Mouse (Mus musculus) hindbrain, embryonic 14.5 days (tissue): ENCODE data around the gene Mcoln2. TPM values are rescaled to one million over a fixed set of nuclear protein-coding genes. Genes with fewer than 3 reads are reported as not detected.
A peak's percentile ranks its signal among the peaks of the same experiment; 100 is the strongest.
"Not testable (repeated sequence)": the region's sequence is repeated elsewhere in the genome, so short reads cannot be mapped to it uniquely, and the experiment has no call there.

Experiments
- ATAC-seq: fragments of 200-750 bp; cut with Nextera tagmentation; 2 replicates; pipeline ENCODE4 v1.8.0; 2017; ENCODE audit warnings: moderate number of reproducible peaks, mild to moderate bottlenecking, moderate TSS enrichment, moderate library complexity; ENCODE audit not compliant: low FRiP score
- DNase-seq: peaks from one replicate; pipeline ENCODE4 v3.0.0-alpha.2; 2015; ENCODE audit warnings: low spot score
- H3K27ac ChIP-seq: fragments of 300-500 bp; sonication (generic); 2 replicates; pipeline ENCODE4 v1.5.1; 2014; ENCODE audit warnings: mild to moderate bottlenecking, moderate library complexity
- H3K27me3 ChIP-seq: fragments of 300-500 bp; sonication (generic); 2 replicates; pipeline ENCODE4 v1.6.1; 2014; ENCODE audit warnings: mild to moderate bottlenecking, low read length, mixed read lengths; ENCODE audit not compliant: control insufficient read depth, insufficient read depth
- H3K36me3 ChIP-seq: fragments of 300-500 bp; sonication (generic); replicated peaks from 2 replicates; pipeline ENCODE4 v1.6.1; 2014; ENCODE audit not compliant: control insufficient read depth, insufficient read depth
- H3K4me1 ChIP-seq: fragments of 300-500 bp; sonication (generic); replicated peaks from 2 replicates; pipeline ENCODE4 v1.6.1; 2014; ENCODE audit warnings: antibody characterized with exemption, low read length, mixed read lengths; ENCODE audit not compliant: control insufficient read depth, insufficient read depth
- H3K4me2 ChIP-seq: fragments of 300-500 bp; sonication (generic); replicated peaks from 2 replicates; pipeline ENCODE4 v1.6.1; 2014; ENCODE audit warnings: mild to moderate bottlenecking, moderate library complexity
- H3K4me3 ChIP-seq: fragments of 300-500 bp; sonication (generic); replicated peaks from 2 replicates; pipeline ENCODE4 v1.5.1; 2014; ENCODE audit warnings: mild to moderate bottlenecking, low read length
- H3K9ac ChIP-seq: fragments of 300-500 bp; sonication (generic); 2 replicates; pipeline ENCODE4 v1.6.1; 2014
- H3K9me3 ChIP-seq: fragments of 300-500 bp; sonication (generic); 2 replicates; pipeline ENCODE4 v1.6.1; 2016; ENCODE audit warnings: low read length; ENCODE audit not compliant: control insufficient read depth
- WGBS: fragments of 180-500 bp; shearing (Covaris S2); extraction: QIAGEN DNeasy Blood & Tissue Kit; methylation state at CpG from one replicate; pipeline ENCODE4 v1.1.7; 2014; 5-methylcytosine and 5-hydroxymethylcytosine counted together
- polyA plus RNA-seq: library from polyadenylated mRNA; unstranded; fragments of >200 nt; fragmentation: Nextera tagmentation; extraction: Ambion mirVana; gene quantifications from 2 replicates; pipeline ENCODE4 v1.2.1, GENCODE M21; 2014

Gene Mcoln2
- polyA plus RNA-seq, 1 experiment from 2014 or later, result 0.11 TPM

GRCm38 (mm10) chr3:146207440-146207839 lies 57.8 kb downstream of the Mcoln2 start:
- Histone ChIP-seq H3K9me3 (no peaks in the 10 kb centered on the region), H3K9ac (no peak overlapping the region), H3K27me3 (no peaks in the 10 kb centered on the region), H3K27ac (no peak overlapping the region), H3K4me3 (no peak overlapping the region), H3K4me1 (no peaks in the 10 kb centered on the region), H3K36me3 (no peaks in the 10 kb centered on the region), H3K4me2 (no peak overlapping the region)
- WGBS, result 65% methylated on average over 2 of the region's 2 CpGs
- ATAC-seq (no peak), DNase-seq (no peak)

- DNase-seq, H3K9me3 ChIP-seq, H3K4me3 ChIP-seq, H3K27ac ChIP-seq, H3K9ac ChIP-seq, ATAC-seq, H3K4me2 ChIP-seq, H3K27me3 ChIP-seq, H3K36me3 ChIP-seq, H3K4me1 ChIP-seq: not testable (repeated sequence)
- WGBS, result 95% methylated on average over 8 of the region's 8 CpGs
Measured at GRCm38 (mm10) chr3:146209759-146210158, 60.1 kb downstream of the Mcoln2 start.

GRCm38 (mm10) chr3:146211141-146211747 lies 61.6 kb downstream of the Mcoln2 start:
- Histone ChIP-seq H3K9ac (no peak overlapping the region), H3K4me2 (no peak overlapping the region), H3K9me3 (no peaks in the 10 kb centered on the region), H3K27me3 (no peaks in the 10 kb centered on the region), H3K27ac (no peak overlapping the region), H3K36me3 (no peaks in the 10 kb centered on the region), H3K4me3 (no peak overlapping the region), H3K4me1 (no peaks in the 10 kb centered on the region)
- WGBS, result 90% methylated on average over 4 of the region's 4 CpGs
- DNase-seq (no peak), ATAC-seq (no peak)

GRCm38 (mm10) chr3:146211964-146212363 lies 62.3 kb downstream of the Mcoln2 start:
- no peaks in the 10 kb centered on the region for H3K9me3 ChIP-seq
- H3K27me3 ChIP-seq, result no peaks in the 10 kb centered on the region
- no peak overlapping the region for H3K4me3 ChIP-seq
- no peak for ATAC-seq
- H3K9ac ChIP-seq, result no peak overlapping the region
- 93% methylated on average over 2 of the region's 2 CpGs for WGBS
- no peak overlapping the region for H3K27ac ChIP-seq
- H3K36me3 ChIP-seq, result no peaks in the 10 kb centered on the region
- no peak overlapping the region for H3K4me2 ChIP-seq
- no peaks in the 10 kb centered on the region for H3K4me1 ChIP-seq
- no peak for DNase-seq

GRCm38 (mm10) chr3:146213336-146213735 lies 63.7 kb downstream of the Mcoln2 start:
- Histone ChIP-seq H3K9me3 (no peaks in the 10 kb centered on the region), H3K4me3 (no peak overlapping the region), H3K27me3 (no peaks in the 10 kb centered on the region), H3K27ac (no peak overlapping the region), H3K4me2 (no peak overlapping the region), H3K9ac (no peak overlapping the region), H3K36me3 (no peaks in the 10 kb centered on the region), H3K4me1 (no peaks in the 10 kb centered on the region)
- ATAC-seq, result no peak
- DNase-seq, result no peak
- 57% methylated on average over 5 of the region's 5 CpGs for WGBS

GRCm38 (mm10) chr3:146216561-146216960 lies 66.9 kb downstream of the Mcoln2 start:
- no peaks in the 10 kb centered on the region for H3K36me3 ChIP-seq
- ATAC-seq, result no peak

GRCm38 (mm10) chr3:146220776-146221486 lies 71.3 kb downstream of the Mcoln2 start, which contains the start of gene Lpar3:
Gene Lpar3 (plus strand): TSS chr3:146220963.
- no peaks in the 10 kb centered on the region for H3K9me3 ChIP-seq
- DNase-seq (peak; percentile 53), ATAC-seq (peak; percentile 77)
- H3K4me2 ChIP-seq, result peak within 1 kb of the TSS; percentile 64
- peaks cover 49% of the 10 kb centered on the region for H3K27me3 ChIP-seq
- no peak within 1 kb of the TSS for H3K27ac ChIP-seq
- H3K9ac ChIP-seq, result peak within 1 kb of the TSS; percentile 38
- no peaks in the 10 kb centered on the region for H3K36me3 ChIP-seq
- peaks cover 10% of the 10 kb centered on the region; the same call in 1 of the 2 replicates for H3K4me1 ChIP-seq
- peak within 1 kb of the TSS; percentile 37 for H3K4me3 ChIP-seq
- WGBS, result under 1% methylated on average over 67 of the region's 73 CpGs

More at GRCm38 (mm10) chr3:146216561-146216960, 66.9 kb downstream of the Mcoln2 start:
- Histone ChIP-seq H3K27ac (no peak overlapping the region), H3K4me3 (no peak overlapping the region), H3K27me3 (peaks cover 27% of the 10 kb centered on the region), H3K4me1 (peaks cover 10% of the 10 kb centered on the region; the same call in 1 of the 2 replicates), H3K9me3 (no peaks in the 10 kb centered on the region), H3K4me2 (no peak overlapping the region), H3K9ac (no peak overlapping the region)
- WGBS, result 91% methylated on average over 3 of the region's 3 CpGs
- DNase-seq, result no peak

- Histone ChIP-seq H3K4me2 (no peak overlapping the region), H3K9me3 (no peaks in the 10 kb centered on the region), H3K27ac (no peak overlapping the region), H3K36me3 (no peaks in the 10 kb centered on the region), H3K4me1 (peaks cover 10% of the 10 kb centered on the region; the same call in 1 of the 2 replicates), H3K4me3 (no peak overlapping the region), H3K9ac (no peak overlapping the region), H3K27me3 (peaks cover 43% of the 10 kb centered on the region)
- 85% methylated on average over 4 of the region's 4 CpGs for WGBS
- DNase-seq, result no peak
- no peak for ATAC-seq
Measured at GRCm38 (mm10) chr3:146224271-146224670, 74.6 kb downstream of the Mcoln2 start.

GRCm38 (mm10) chr3:146225061-146225761 lies 75.6 kb downstream of the Mcoln2 start:
- WGBS, result 82% methylated on average over 7 of the region's 7 CpGs
- no peak overlapping the region for H3K4me3 ChIP-seq
- DNase-seq, result no peak
- H3K27ac ChIP-seq, result no peak overlapping the region
- no peak for ATAC-seq
- peaks cover 35% of the 10 kb centered on the region for H3K27me3 ChIP-seq
- H3K9ac ChIP-seq, result no peak overlapping the region
- H3K4me1 ChIP-seq, result peaks cover 10% of the 10 kb centered on the region; the same call in 1 of the 2 replicates
- no peak overlapping the region for H3K4me2 ChIP-seq
- H3K9me3 ChIP-seq, result no peaks in the 10 kb centered on the region
- no peaks in the 10 kb centered on the region for H3K36me3 ChIP-seq
